Mouse (Mus musculus): Measurements from ENCODE around the gene Lep. TPM values are rescaled to one million over a fixed set of nuclear protein-coding genes. Genes with fewer than 3 reads are reported as not detected.
A peak's percentile ranks its signal among the peaks of the same experiment; 100 is the strongest.

The Lep gene
- polyA plus RNA-seq, 1 experiment from 2014 or later: not detected

DNA sequence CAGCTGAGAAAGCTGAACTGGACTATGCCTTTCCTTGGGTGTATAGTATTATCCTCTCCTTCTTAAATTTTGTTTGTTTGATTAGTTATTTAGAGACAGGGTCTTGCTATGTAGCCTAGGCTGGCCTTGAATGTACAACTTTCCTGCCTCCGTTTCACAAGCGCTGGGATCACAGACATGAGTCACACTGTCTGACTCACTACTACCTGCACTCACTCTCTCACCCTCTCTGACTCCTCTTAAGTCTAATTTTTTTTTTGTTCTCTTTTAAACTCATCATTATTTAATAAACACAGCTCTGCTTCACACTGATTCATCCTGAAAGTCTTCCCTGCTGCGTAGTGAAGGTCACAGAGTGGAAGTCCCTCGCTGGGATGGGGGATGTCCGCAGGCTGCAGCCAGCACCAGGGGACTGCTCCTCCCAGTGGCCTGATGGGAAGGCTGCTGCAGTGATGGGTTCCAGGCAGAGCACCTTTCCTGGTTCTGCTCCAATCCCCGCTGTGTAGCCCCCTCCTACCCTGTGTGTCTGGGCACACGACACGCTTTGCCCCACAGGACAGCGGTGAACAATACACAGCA is 22.8 kb downstream of the Lep start:
- TF ChIP-seq CTCF (IDR thresholded peaks at IDR 0.05; ENCODE audit: low read depth): peak; percentile 31
- H3K9ac ChIP-seq (ENCODE audit: low read depth, low read length): no peak overlapping the region
- no peak overlapping the region for H3K27ac ChIP-seq (ENCODE audit: low read depth, low read length)
- H3K4me2 ChIP-seq (replicated peaks; ENCODE audit: low read depth): no peak overlapping the region
- 43% methylated on average over 9 of the region's 9 CpGs for WGBS
- no peaks in the 10 kb centered on the region for H3K36me3 ChIP-seq (ENCODE audit: control insufficient read depth, insufficient read depth)
- H3K4me3 ChIP-seq (ENCODE audit: low read depth, low read length): no peak overlapping the region
- no peaks in the 10 kb centered on the region for H3K4me1 ChIP-seq (replicated peaks; ENCODE audit: control insufficient read depth, insufficient read depth, low read length)
- no peaks in the 10 kb centered on the region for H3K27me3 ChIP-seq (replicated peaks; ENCODE audit: control insufficient read depth, insufficient read depth, low read length)
- no peak for ATAC-seq
- H3K9me3 ChIP-seq (ENCODE audit: control insufficient read depth): no peaks in the 10 kb centered on the region

DNA sequence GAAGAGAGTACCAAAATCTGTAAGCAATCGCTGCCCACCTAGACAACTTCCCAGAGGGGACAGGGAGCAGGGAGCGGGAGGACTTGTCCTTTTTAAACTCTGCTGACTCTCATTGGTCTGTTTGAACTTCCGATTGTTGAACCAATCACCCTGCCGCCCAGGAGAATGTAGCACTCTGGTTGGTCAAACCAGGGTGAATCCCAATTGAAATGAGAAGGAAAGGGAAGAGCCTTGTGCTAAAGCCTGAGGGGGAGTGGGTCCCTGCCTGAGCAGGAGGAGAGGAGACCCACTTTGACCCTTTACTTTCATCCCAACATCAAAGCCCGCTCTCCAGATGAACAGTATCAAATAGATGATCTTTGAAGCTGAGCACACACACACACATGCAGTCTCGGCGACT is 24.4 kb downstream of the Lep start:
- Histone ChIP-seq H3K4me3 (ENCODE audit: low read depth, low read length) (no peak overlapping the region), H3K36me3 (ENCODE audit: control insufficient read depth, insufficient read depth) (no peaks in the 10 kb centered on the region), H3K4me2 (replicated peaks; ENCODE audit: low read depth) (no peak overlapping the region), H3K27me3 (replicated peaks; ENCODE audit: control insufficient read depth, insufficient read depth, low read length) (no peaks in the 10 kb centered on the region), H3K27ac (ENCODE audit: low read depth, low read length) (no peak overlapping the region), H3K9ac (ENCODE audit: low read depth, low read length) (no peak overlapping the region), H3K9me3 (ENCODE audit: control insufficient read depth) (no peaks in the 10 kb centered on the region), H3K4me1 (replicated peaks; ENCODE audit: control insufficient read depth, insufficient read depth, low read length) (no peaks in the 10 kb centered on the region)
- 68% methylated on average over 7 of the region's 7 CpGs for WGBS
- TF ChIP-seq CTCF (IDR thresholded peaks at IDR 0.05; ENCODE audit: low read depth): no peak
- no peak for ATAC-seq

DNA sequence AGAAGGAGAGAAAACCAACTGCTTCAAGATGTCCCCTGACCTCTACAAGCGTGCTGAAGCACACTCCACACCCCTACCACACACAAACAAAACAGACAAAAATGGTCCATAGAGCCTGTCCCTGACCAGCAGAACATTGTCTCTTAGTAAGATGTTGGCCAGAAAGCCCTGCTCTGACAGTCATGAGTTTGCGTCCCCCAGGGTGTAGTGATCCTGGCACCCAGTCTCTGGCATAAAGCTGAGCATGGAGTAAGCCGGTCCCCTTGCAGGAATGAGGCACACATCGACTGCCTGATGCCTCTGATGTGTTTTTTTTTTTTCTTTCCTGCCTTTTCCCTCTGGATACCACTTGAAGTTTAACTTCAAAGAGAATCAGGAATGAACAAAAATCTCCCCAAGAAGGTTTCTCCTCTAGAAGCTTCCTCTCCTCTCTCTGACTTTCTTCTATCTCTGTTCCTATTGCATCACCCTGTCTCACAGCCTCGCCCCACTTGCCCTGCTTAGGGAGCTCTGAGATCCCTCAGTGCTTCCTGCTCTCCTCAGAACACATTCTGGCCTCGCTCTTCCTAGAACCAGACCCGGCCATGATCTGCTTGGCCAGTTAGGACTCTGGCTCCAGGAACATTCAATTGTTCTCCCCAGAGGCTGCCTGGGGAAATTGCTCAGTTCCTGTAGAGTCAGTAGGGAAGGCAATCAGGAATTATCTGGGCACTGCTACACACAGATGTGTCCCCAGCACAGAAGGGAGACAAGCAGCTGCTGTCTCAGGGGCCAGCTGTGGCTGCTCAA is 28.1 kb downstream of the Lep start:
- ATAC-seq: no peak
- Histone ChIP-seq H3K4me3 (ENCODE audit: low read depth, low read length) (no peak overlapping the region), H3K4me2 (replicated peaks; ENCODE audit: low read depth) (no peak overlapping the region), H3K9ac (ENCODE audit: low read depth, low read length) (no peak overlapping the region), H3K4me1 (replicated peaks; ENCODE audit: control insufficient read depth, insufficient read depth, low read length) (no peaks in the 10 kb centered on the region), H3K36me3 (ENCODE audit: control insufficient read depth, insufficient read depth) (no peaks in the 10 kb centered on the region), H3K27me3 (replicated peaks; ENCODE audit: control insufficient read depth, insufficient read depth, low read length) (no peaks in the 10 kb centered on the region), H3K27ac (ENCODE audit: low read depth, low read length) (no peak overlapping the region), H3K9me3 (ENCODE audit: control insufficient read depth) (no peaks in the 10 kb centered on the region)
- WGBS: 61% methylated on average over 7 of the region's 7 CpGs
- no peak for TF ChIP-seq CTCF (IDR thresholded peaks at IDR 0.05; ENCODE audit: low read depth)

DNA sequence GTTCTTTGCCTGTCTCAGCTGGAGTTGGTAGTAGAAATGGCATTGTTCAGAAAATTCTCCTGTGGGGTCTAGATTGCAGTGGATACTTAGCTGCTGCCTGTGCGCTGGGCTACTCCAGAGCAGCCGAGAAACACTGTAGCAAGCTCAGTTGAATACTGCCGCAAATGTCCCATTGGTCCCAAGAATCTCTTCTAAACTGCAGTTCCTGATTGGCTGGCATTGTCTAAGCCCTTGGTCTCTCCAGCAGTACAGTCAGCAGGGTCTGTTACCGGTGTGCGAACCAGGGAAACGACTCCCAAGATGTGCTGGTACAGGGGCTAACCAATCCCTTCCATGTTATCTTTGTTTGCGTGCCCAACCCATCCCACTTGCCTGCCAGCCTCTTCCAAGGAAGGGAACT is 32.2 kb downstream of the Lep start:
- no peak overlapping the region for H3K27ac ChIP-seq (ENCODE audit: low read depth, low read length)
- ATAC-seq: no peak
- no peaks in the 10 kb centered on the region for H3K27me3 ChIP-seq (replicated peaks; ENCODE audit: control insufficient read depth, insufficient read depth, low read length)
- WGBS: 81% methylated on average over 7 of the region's 7 CpGs
- H3K36me3 ChIP-seq (ENCODE audit: control insufficient read depth, insufficient read depth): no peaks in the 10 kb centered on the region
- no peaks in the 10 kb centered on the region for H3K9me3 ChIP-seq (ENCODE audit: control insufficient read depth)
- TF ChIP-seq CTCF (IDR thresholded peaks at IDR 0.05; ENCODE audit: low read depth): no peak
- H3K4me1 ChIP-seq (replicated peaks; ENCODE audit: control insufficient read depth, insufficient read depth, low read length): no peaks in the 10 kb centered on the region
- H3K9ac ChIP-seq (ENCODE audit: low read depth, low read length): no peak overlapping the region
- H3K4me3 ChIP-seq (ENCODE audit: low read depth, low read length): no peak overlapping the region
- no peak overlapping the region for H3K4me2 ChIP-seq (replicated peaks; ENCODE audit: low read depth)

DNA sequence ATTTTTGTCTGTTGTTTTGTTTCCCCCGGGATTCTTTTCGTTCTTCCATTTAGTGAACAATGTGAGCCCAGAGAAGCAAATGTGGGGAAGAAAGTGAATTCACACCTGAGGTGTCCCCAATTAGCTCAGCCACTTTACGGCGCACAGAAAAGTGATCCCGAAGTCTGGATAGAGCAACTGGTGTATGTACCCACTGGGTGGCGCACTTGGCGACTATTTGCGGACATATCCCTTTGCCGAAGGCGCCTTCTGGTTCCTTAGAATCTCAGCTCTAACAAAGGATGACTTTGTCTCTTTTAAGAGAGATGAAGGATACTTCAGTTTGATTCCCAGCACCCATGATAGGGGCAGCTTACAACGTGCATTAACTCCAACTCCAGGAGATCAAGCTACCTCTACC is 32.9 kb downstream of the Lep start:
- Histone ChIP-seq H3K4me2 (replicated peaks; ENCODE audit: low read depth) (no peak overlapping the region), H3K4me1 (replicated peaks; ENCODE audit: control insufficient read depth, insufficient read depth, low read length) (no peaks in the 10 kb centered on the region), H3K9me3 (ENCODE audit: control insufficient read depth) (no peaks in the 10 kb centered on the region), H3K27me3 (replicated peaks; ENCODE audit: control insufficient read depth, insufficient read depth, low read length) (no peaks in the 10 kb centered on the region), H3K4me3 (ENCODE audit: low read depth, low read length) (no peak overlapping the region), H3K27ac (ENCODE audit: low read depth, low read length) (no peak overlapping the region), H3K9ac (ENCODE audit: low read depth, low read length) (no peak overlapping the region), H3K36me3 (ENCODE audit: control insufficient read depth, insufficient read depth) (no peaks in the 10 kb centered on the region)
- WGBS: 61% methylated on average over 11 of the region's 11 CpGs
- ATAC-seq: no peak
- no peak for TF ChIP-seq CTCF (IDR thresholded peaks at IDR 0.05; ENCODE audit: low read depth)

DNA sequence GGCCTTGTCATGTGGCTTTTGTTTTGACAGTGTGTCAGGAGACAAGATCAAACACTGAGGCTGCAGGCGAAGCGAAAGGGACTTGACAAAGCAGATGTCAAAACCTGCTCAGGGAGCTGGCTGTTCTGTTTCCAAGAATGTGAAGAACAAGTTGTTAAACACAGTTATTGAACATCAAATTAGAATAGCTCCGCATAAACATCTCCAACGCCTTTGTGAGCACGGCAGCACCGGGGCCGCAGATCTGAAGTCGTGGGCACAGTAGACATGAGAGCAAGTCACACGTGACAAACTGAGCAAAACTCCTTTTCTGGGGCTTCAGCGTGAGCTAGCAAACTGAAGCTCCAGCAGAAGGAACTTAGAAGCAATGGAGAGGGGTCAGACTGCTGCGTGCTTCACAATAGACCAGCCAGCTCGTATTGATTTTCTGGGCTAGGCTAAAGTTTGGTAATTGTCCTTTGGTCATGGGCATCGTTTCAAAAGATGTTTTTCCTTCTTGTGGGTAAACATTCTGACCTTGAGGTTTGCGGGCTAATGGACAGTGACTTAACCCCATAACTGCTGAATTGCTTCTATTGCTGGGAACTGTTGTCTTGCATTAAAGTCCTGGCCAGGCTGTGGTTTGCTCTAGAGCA is 39.6 kb downstream of the Lep start:
- Histone ChIP-seq H3K27me3 (replicated peaks; ENCODE audit: control insufficient read depth, insufficient read depth, low read length) (no peaks in the 10 kb centered on the region), H3K4me2 (replicated peaks; ENCODE audit: low read depth) (no peak overlapping the region), H3K9ac (ENCODE audit: low read depth, low read length) (no peak overlapping the region), H3K4me1 (replicated peaks; ENCODE audit: control insufficient read depth, insufficient read depth, low read length) (no peaks in the 10 kb centered on the region), H3K27ac (ENCODE audit: low read depth, low read length) (no peak overlapping the region), H3K9me3 (ENCODE audit: control insufficient read depth) (no peaks in the 10 kb centered on the region), H3K36me3 (ENCODE audit: control insufficient read depth, insufficient read depth) (no peaks in the 10 kb centered on the region), H3K4me3 (ENCODE audit: low read depth, low read length) (no peak overlapping the region)
- no peak for ATAC-seq
- no peak for TF ChIP-seq CTCF (IDR thresholded peaks at IDR 0.05; ENCODE audit: low read depth)
- WGBS: 54% methylated on average over 14 of the region's 14 CpGs
